Mouse (Mus musculus): ENCODE data around the gene Ptchd1. TPM values are rescaled to one million over a fixed set of nuclear protein-coding genes. Genes with fewer than 3 reads are reported as not detected.

Gene Ptchd1
- polyA plus RNA-seq, 1 experiment from 2014 or later = 0.32 TPM

DNA sequence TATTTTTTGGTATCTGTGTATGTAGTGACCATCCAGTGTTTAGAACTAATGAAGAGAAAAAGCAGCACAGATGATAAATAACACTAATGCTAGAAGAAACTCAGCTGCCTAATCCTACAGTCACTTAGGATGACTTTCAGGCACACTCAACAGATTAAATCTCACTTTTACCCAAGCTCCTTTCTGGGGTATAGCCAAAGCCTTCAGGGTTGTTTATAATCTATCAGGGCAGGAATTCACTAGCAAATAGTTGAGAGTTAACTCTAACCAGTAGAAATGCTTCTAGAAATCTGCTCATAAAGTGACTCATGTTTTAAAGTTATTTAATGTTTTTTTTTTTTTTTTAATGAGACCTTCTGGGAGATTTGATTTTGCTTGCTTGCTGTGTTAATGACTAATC, 43.8 kb downstream of the Ptchd1 start:
- no peak for ATAC-seq (ENCODE audit: insufficient number of reproducible peaks, insufficient read depth, low FRiP score, low read depth)
- Histone ChIP-seq H3K4me3 (ENCODE audit: control insufficient read depth in 1 of 2, insufficient read depth in 1 of 2, low read depth in 1 of 2, low read length in 2 of 2) (no peak overlapping the region), H3K4me2 (ENCODE audit: low read length) (no peak overlapping the region)

DNA sequence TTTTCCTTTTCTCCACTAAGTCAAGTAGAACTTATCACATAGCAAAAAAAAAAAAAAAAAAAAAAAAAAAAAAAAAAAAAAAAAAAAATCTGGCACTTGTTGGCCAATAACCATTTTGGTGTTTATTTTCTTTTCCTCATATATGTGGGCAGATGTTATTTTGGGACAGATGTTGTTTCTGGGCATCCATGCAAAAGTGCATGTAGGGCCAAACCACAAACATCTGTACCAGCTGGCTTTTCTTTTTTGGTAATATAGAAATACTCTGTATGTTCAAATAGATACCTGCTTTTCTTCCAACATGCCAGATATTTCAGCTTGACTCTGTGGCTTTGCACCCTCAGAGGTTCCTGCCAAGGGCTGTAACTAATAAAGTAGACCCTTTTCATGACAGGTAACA, 51.2 kb downstream of the Ptchd1 start:
- Histone ChIP-seq H3K9ac (ENCODE audit: low read length) (no peak overlapping the region), H3K4me3 (ENCODE audit: control insufficient read depth in 1 of 2, insufficient read depth in 1 of 2, low read depth in 1 of 2, low read length in 2 of 2) (no peak overlapping the region), H3K4me2 (ENCODE audit: low read length) (no peak overlapping the region), H3K27me3 (ENCODE audit: control insufficient read depth, insufficient read depth, low read length) (no peaks in the 10 kb centered on the region), H3K36me3 (ENCODE audit: control insufficient read depth, insufficient read depth, low read length) (no peaks in the 10 kb centered on the region), H3K27ac (replicated peaks in 1 of 2; ENCODE audit: control insufficient read depth in 1 of 2, insufficient read depth in 1 of 2, low read depth in 2 of 2, low read length in 2 of 2) (no peak overlapping the region), H3K4me1 (ENCODE audit: control insufficient read depth in 2 of 2, insufficient read depth in 2 of 2, low read length in 2 of 2) (no peaks in the 10 kb centered on the region), H3K9me3 (ENCODE audit: control insufficient read depth, low read length) (no peaks in the 10 kb centered on the region)
- ATAC-seq (ENCODE audit: insufficient number of reproducible peaks, insufficient read depth, low FRiP score, low read depth) = no peak

More for the DNA sequence above, 43.8 kb downstream of the Ptchd1 start:
- Histone ChIP-seq H3K27me3 (ENCODE audit: control insufficient read depth, insufficient read depth, low read length) (no peaks in the 10 kb centered on the region), H3K36me3 (ENCODE audit: control insufficient read depth, insufficient read depth, low read length) (no peaks in the 10 kb centered on the region), H3K9me3 (ENCODE audit: control insufficient read depth, low read length) (no peaks in the 10 kb centered on the region), H3K27ac (replicated peaks in 1 of 2; ENCODE audit: control insufficient read depth in 1 of 2, insufficient read depth in 1 of 2, low read depth in 2 of 2, low read length in 2 of 2) (no peak overlapping the region), H3K4me1 (ENCODE audit: control insufficient read depth in 2 of 2, insufficient read depth in 2 of 2, low read length in 2 of 2) (no peaks in the 10 kb centered on the region), H3K9ac (ENCODE audit: low read length) (no peak overlapping the region)

DNA sequence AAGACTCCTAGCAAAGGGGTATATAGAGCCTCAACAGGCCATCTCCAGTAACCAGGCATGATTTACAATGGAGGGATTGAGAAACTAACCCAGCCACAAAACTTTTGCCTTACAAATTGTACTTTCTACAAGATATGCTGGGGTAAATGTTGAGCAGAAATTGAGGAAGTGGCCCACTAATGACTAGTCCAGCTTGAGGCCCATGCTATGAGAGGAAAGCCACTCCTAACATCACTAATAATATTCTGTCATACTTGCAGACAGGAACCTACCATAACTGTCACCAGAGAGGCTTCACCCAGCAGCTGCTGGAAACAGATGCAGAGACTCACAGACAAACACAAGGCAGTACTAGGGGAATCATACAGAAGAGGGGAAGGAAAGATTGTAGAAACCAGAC, 79.8 kb downstream of the Ptchd1 start:
- Histone ChIP-seq H3K4me2 (ENCODE audit: low read length) (no peak overlapping the region), H3K4me3 (ENCODE audit: control insufficient read depth in 1 of 2, insufficient read depth in 1 of 2, low read depth in 1 of 2, low read length in 2 of 2) (no peak overlapping the region), H3K9me3 (ENCODE audit: control insufficient read depth, low read length) (no peaks in the 10 kb centered on the region), H3K36me3 (ENCODE audit: control insufficient read depth, insufficient read depth, low read length) (no peaks in the 10 kb centered on the region), H3K4me1 (ENCODE audit: control insufficient read depth in 2 of 2, insufficient read depth in 2 of 2, low read length in 2 of 2) (no peaks in the 10 kb centered on the region), H3K27ac (replicated peaks in 1 of 2; ENCODE audit: control insufficient read depth in 1 of 2, insufficient read depth in 1 of 2, low read depth in 2 of 2, low read length in 2 of 2) (no peak overlapping the region), H3K27me3 (ENCODE audit: control insufficient read depth, insufficient read depth, low read length) (no peaks in the 10 kb centered on the region), H3K9ac (ENCODE audit: low read length) (no peak overlapping the region)
- ATAC-seq (ENCODE audit: insufficient number of reproducible peaks, insufficient read depth, low FRiP score, low read depth) = no peak

Other genes with a start within 250 kb of the Ptchd1 start
- not detected in 2 replicates for gene Gm15155, start 927 bp upstream of the Ptchd1 start, polyA plus RNA-seq (2014; fragmentation: Nextera tagmentation; extraction: Ambion mirVana)

Data from heart, embryonic 14.5 days (tissue).